Mouse (Mus musculus) c-Kit-positive CD71-positive TER-119-positive erythroid progenitor cells, embryonic 14.5 days (primary cell): Measurements from ENCODE around the gene Ambra1.

Experiments
- DNase-seq: peaks from one replicate; pipeline ENCODE4 v3.0.0-alpha.2; 2013; ENCODE audit warnings: low spot score

Ambra1 gene

DNA sequence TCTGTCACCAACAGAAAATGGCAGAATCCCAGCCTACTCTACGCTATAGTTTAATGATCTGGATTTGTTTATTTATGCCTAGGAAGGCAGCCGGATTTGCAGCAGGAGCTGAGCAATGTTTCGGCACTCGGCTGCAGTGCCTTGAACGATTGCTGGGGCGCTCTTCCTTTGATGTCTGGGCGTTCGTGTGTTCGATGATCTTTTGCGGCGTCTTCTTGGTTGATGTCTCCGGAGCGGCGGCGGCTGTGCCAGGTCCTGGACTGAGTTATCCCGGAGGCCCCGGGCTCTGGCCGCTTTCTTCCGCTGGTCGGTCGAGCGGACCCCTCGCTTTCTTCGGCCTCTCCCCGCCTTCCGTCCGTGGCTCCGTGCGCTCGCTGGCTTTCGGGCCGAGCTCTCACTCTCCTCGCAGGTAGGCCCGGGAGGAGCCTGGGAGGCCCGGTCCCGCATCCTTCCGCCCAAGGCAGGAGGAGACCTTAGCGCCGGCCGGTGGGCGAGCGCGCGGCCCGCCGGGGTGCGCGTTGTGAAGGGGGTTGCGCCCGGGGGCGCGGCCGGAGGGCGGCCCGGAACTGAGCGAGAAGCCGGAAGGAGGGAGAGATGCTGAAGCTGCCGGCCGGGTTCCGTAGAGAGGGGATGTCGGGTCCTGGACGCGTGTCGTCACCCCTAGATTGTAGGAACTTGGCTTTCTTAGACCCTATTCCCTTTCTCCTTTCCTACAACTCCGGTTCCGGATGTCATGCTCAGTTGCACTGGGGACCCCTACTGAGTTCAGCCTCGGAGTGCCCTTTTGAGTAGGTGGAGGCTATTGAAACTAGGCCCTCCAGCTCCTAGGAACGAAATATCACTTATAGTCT lies at the start of gene Ambra1:
TSS of gene Ambra1 (plus strand) at position 164 of the 851 bp plus-strand sequence.
- peak; percentile 85 for DNase-seq

DNA sequence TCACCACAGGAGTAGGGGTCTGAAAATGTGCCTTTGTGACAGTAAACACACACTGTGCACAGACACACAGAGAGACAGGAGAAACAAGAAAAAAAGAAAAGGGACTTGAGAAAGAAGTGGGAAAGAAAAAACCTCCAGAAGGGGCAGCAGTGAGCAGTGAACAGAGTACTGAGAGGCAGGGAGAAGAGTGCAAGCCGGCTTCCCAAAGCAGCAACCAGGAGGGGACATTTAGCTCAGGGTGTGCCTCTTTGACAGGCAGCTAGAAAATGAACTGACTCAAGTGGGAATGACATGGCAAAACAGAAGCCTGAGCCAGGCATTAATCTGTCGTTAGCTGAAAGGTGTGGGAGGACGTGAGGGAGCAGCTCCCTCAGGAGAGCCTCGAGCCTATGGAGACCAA lies 47.1 kb upstream of the Ambra1 start:
- peak; percentile 47 for DNase-seq

DNA sequence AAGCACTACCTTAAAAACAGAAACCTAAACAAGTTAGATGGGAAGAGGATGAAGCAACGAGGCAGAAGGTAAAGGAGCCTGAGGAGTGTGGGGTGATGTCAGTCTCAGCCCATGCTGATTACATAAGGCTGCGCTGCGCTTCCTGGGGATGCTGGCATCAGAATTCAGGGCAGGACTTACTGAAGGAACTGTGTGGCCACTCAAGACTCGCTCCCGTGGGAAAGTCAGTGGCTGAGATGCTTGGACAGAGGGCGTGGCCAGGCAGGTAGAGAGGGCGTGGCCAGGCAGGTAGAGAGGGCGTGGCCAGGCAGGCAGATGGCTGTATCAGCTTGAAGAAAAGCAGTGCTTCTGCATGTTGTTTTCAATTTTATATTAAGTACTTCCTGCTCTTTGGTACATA lies 46.0 kb upstream of the Ambra1 start:
- DNase-seq = no peak

DNA sequence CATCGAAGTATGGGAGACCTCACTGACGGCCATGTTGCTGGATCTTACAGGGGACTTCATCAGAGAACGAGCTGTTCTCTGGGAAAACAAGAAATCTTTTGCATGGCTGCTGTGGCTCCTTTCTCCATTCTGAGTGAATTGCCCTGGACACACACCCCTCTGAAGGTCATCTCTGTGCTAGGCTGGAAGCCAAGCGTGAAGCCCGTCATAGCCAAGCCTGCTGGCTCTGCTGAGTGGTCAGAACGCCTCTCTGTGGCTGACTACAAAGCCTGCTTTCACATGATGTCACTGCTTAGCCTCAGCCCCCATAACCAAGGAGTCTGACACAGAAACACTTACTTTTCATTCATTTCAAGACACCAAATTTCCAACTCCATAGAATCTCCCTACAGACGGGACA lies 40.5 kb upstream of the Ambra1 start:
- no peak for DNase-seq

DNA sequence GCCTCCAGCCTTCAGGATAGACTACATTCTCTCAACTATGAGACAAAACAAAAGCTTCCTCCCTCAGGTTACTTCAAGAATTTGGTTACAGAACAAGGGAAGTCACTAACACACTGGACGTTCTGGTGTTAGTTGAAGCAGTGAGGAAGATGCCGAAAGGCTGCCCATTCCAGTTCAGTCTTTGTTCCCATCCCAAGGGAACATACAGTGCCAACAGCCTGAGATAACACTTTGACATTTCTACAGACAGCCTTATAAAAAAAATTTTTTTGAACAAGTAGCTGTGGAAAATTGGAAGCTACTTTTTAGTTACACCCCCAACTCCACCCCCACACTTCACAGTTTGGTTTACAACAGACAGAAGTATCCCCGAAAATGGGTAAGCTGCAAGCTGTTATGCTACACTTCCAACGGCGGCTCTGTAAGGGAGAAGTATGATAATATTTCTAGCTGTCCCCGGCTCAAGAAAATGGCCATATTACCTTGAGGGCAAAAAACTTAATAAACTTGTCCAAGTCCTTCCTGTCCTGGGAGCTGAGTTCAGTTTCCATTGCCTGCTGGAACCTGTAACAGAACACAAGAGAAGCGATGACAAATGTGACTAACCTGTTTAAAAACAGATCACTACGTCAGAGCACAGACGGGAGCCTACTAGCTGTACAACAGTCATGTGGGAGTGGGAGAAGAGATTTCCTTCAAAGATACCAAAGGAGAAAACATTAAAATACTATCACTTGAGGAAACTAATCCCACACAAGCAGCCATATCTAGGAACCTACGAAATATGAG lies 34.3 kb upstream of the Ambra1 start:
- no peak for DNase-seq

DNA sequence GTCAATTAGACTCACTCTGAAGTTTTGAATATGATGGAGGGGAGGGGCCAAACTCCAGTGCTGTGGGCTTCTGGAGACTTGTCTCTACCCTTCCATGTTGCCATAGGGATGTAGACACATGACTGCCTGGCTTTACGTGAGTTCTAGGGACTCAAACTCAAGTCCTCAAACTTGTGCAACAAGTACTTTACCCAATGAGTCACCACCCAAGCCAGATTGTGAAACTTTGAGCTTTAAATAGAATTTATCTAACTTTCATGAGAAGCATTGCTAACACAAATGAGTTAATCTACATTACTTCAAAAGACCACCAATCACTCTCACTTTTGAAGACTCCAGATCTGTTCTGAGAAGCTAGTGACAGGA lies 33.7 kb upstream of the Ambra1 start:
- DNase-seq = no peak

DNA sequence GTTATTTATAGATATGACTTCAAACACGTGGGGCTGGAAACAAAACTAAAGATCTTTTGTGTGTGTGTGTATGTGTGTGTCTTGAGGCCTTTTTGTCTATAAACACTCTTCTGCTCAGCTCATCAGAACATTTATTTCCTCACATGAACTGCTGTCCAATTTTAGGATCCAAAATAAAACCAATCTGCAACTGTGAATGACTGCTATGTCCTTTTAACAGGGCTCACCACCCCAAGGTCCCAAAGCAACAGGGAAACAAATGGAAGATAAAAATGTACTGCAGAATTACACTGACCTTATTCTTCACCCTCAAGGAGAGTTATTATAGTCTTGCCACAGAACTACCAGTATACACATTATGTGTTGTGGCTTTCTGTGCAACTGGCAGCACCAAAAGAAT lies 30.7 kb upstream of the Ambra1 start:
- DNase-seq = no peak

DNA sequence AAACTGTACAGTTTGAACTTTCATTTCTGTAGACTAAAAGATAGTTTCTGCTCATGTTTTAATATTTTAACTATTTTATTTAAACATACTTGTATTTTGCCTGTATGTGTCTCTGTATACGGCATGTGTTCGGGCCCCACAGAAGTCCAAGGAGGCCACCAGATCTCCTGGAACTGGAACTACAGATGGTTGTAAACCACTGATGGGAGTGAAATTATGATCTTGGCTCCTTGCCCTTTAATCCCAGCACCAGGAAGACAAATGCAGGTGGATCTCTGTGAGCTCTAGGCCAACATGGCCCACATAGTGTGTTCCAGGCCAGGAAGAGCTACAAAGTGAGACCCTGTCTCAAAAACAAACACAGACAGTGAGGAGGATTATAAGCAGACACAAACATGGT lies 28.6 kb upstream of the Ambra1 start:
- no peak for DNase-seq

DNA sequence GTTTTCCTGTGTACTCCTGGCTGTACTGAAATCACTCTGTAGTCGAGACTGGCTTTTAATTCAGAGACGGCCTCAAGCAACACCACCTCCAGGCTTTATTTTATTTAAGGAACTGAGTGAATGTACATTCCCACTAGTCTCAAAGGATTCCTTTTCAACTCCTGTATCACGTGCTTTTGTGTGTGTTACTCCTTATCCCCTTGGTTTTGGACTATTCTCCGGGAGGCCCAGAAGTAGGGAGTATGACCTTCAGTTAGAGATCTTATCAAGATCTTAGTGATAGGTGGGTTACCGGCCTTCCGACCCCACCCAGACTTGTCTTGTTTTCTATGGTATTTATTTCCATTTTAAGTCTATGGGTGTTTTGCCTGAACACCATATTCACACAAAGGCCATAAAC lies 24.2 kb upstream of the Ambra1 start:
- DNase-seq = no peak

DNA sequence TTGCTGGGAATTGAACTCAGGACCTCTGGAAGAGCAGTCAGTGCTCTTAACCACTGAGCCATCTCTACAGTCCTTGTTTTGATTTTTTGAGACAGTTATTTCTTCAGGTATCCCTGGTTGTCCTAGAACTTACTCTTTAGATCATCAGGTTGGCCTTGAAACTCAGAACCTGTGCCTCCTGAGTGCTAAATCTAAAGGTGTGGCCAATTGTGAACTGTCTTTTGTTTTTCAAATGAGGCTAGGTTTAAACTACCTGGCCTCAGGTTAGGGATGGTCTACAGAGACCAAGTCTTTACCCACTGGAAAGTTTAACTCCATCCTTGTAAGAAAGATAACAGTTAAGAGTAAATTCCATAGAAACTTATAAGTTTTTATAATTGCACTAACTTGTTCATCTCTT lies 23.5 kb upstream of the Ambra1 start:
- DNase-seq = no peak

DNA sequence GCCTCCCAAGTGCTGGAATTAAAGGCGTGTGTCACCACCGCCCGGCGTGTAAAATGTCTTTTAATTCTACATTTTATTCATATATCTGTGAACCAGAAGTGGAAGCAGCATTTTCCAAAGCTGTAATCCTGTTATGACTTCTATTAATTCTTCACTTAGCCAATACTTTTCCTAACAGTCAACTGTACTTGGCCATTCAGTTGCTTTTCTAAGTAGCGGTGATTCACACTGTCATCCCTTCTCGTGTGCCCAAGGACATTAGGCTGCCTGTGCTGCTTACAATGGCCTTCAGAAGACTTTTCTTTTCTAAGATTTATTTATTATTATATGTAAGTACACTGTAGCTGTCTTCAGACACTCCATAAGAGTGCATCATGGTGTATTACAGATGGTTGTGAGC lies 21.6 kb upstream of the Ambra1 start:
- no peak for DNase-seq

DNA sequence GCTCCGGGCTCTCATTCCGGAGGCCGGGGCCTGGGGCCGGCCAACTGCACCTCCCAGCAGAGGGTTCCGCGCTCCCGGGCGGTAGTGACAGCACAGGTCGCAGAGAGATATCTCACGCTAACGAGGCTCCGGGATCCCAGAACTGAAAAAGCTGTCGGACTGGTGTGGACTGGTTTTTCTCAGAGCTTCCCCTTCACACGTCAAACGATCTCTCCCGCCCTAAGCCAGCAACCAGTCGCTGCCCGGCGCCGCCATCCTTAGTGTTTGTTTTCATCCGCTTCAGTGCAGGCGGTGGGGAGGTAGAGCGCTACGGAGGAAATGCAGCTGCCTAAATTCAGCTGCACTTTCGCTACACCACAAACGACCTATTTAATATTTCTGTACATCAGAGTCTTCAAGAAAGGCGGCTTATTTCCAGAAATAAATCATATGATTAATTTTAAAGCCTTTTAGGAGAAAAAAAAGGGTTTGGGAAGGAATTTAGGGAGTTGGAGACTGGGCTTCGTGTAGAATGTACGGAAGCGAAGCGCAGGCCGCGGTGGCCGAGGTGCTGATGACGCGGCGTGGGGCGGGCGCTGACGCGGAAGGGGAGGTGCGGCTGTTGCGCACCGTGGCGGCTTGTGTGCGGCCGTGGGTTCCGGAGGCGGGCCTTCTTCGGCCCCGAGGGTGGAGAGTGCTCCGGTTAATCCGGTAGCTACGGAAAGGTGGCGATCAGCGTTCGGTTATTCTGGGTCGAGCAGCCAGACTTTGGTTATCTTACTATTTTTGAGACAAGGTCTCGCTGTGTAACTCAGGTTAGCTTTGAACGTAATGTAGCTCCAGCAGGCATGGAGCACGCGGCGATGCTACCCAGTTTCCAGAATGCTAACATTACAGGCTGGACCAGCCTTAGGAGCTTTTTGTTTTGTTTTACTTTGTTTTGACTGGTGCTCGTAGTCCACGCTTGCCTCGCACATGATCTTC lies 19.4 kb upstream of the Ambra1 start, which contains the start of the genes Atg13 and Harbi1:
TSS of gene Atg13 (minus strand) at position 305 of the 963 bp plus-strand sequence.
TSS of gene Harbi1 (plus strand) at position 581 of the 963 bp plus-strand sequence.
- peak; percentile 90 for DNase-seq

DNA sequence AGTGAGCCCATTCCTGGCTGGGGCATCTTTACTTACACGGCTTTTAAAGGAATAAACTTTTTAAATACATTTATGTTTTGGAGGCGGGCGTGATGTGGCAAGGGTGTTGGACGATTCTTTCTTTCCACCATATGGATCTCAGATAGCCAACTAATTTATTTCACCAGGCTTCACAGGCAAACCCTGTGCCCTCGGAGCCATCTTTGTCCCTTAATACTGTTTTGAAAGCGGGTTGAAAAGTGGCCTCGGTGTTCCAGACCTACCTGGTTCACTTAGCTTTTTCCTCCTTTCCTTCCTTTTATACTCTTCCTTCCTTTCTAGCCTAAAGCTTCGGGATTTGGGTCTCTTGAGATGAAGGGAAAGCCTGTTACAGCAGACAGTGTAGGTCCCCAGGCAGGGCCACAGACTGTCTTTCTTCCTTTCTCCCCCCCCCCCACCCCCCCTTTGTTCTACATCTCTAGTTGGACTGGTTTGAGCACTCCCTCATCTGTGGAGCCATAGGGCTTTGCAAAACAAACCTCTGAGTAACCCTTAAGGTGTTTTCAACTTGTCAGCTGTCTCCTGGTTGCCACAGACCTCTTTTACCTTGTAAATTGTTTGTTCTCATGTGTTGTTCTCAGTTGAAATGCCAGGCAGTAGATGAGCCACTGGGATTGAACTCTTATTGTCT lies 18.5 kb upstream of the Ambra1 start:
- DNase-seq = no peak

DNA sequence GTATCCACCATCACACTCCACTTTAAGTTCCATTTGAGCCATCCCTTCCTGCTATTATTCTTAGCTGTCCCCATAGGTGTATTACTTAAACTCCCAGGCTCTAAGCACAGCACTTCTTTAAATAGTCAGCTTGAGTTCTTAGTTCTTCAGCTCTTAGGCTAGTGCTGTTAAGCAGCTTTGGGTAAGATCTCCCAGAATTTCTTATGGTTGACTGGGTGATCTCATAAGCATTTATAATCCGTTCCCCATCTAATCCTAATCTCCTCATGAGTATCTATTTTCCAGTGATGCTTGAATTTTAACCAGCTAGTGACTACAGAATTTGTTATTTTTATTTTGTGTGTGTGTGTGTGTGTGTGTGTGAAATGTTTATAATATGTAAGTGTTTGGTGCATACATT lies 15.0 kb upstream of the Ambra1 start:
- DNase-seq = no peak

DNA sequence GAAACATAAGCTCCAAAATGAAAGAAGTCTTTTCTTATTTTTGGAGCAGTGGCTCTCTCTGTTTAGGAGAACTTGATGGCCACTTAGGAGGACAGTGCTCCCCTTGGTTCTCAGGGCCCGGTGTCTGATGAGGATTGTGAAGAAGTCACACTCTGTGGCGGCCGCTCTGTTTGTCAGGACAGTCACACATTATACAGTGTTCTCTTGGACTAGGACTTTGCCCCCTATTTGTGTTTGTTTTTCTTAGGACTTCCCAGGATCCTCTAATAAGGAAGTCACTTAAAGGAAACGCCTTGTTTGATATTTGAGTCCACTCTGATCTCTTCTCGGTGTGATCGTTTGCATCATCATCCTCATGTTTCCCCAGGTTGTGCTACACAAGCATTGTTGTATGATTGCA lies 11.7 kb upstream of the Ambra1 start:
- DNase-seq = no peak

DNA sequence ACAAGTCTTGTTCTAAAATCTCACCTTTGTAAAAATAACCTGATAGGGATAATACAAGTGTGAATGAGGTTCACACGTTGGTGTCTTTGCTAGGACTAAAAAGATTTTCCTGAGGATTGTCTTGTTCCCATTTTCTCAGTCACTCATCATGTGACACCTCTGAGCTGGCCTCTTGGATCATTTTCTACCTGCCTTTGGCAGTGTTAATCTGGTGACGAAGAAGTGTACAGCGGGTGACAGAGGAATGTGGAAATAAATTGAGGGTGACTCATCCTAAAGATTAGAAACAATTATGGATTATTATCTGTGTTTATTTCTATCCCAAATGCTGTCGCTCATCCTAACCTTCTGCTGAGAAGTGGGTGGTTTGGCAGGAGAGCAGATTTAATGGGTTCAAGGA lies 6.6 kb upstream of the Ambra1 start:
- DNase-seq = no peak

DNA sequence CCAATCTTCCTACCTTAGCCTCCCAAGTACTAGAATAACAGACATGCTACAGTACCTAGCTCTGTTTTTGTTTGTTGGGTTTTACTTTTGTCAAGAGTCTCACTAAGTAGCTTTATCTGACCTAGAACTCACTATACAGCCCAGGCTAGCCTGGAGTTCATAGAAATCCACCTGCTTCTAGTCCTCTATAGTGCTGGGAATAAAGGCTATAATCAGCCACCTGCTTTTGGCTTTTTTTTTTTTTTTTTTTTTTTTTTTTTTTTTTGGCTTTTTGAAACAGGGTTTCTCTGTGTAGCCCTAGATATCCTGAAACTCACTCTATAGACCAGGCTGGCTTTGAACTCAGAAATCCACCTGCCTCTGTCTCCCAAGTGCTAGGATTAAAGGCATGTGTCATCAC lies 6.0 kb upstream of the Ambra1 start:
- no peak for DNase-seq

DNA sequence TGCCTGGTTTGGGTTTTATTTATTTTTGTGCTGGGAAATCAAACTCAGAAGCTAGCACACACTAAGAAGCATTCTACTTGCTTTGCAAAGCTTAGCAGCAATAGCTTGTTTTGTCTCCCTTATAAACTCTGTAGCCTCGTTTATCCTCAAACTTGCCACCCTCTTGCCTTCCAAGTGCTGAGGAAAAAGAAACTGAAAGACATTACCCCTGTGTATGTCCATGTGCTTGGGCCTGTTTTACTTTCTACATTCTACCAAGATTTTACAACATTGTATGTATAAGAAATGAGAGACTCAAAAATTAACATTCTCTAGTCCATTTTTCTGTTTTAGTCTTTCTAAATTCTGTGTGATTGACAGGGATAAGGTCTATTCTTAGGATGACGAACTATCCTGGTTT lies 5.2 kb upstream of the Ambra1 start:
- DNase-seq = no peak

DNA sequence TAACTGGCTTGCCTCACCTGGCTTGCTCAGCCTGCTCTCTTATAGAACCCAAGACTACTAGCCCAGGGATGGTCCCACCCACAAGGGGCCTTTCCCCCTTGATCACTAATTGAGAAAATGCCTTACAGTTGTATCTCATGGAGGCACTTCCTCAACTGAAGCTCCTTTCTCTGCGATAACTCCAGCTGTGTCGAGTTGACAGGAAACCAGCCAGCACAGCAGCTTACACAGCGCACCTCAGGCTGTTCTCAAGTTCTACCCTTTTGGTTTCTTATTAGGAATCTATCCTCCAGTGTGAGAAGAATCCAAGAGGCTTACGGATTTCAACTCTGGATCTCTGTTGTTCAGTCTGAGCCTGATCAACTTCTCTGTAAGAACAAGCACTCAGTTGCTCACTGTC lies 4.5 kb upstream of the Ambra1 start:
- DNase-seq = peak; percentile 22

DNA sequence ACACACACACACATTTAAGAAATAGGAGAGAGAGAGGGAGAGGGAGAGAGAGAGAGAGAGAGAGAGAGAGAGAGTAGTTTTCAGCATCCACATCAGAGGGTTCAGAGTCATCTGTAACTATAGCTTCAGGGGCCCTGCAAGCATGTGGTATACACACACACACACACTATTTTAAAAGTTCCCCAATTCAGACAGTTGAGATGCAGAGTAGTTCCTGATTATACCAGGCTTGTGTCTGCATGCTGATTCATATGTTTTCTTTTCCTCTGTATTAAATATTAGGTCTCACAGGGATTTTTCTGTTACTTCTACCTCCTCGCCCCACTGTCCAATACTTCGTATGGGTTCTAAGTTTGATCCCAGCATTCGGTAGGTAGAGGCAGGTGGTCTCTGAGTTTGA lies 2.9 kb upstream of the Ambra1 start:
- DNase-seq = no peak

DNA sequence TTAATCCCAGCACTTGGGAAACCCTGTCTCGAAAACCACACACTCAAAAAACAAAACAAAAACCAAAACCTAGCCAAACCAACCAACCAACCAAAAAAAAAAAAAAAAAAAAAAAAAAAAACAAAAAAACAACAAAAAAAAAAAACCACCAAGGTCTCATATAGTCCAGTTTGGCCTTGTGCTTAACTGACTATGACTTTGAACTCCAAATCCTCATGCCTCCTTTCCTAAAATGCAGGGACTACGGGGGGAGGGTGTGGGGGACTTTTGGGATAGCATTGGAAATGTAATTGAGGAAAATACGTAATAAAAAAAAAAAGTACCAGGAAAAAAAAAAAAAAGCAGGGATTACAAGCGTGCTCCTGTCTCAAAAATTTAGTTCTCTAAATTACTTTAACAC lies 363 bp upstream of the Ambra1 start:
- DNase-seq = no peak

DNA sequence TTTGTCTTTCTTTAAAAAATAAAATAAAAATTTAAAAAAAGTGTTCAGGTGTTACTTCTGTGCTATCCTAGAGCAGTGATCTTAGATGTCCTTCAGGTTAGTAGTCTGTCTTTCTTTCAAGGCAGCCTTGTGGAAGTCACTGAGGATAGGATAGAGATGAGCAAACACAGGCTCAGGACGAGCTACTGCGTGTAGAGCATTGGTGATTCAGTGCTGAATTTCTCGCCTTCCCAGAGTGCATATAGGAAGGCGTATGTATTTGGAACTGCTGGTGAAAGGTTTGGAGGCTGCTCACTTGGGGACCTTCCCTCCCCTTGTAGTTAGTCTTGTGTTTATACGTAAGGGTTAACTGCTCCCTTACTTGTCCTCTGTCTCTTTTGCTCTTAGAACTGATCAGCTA lies 5.3 kb downstream of the Ambra1 start:
- no peak for DNase-seq
